Mouse (Mus musculus) hematopoietic stem cell, adult 5-6 weeks (primary cell): Measurements from ENCODE around the gene Gm49358. TPM values are rescaled to one million over a fixed set of nuclear protein-coding genes. Genes with fewer than 3 reads are reported as not detected.

Experiments
- total RNA-seq: library from RNA; stranded (forward); fragments of 172-1452, 232-1000 nt; gene quantifications from 2 replicates; pipeline ENCODE4 v1.2.3, GENCODE M21; 2017

The Gm49358 gene
- total RNA-seq, 1 experiment from 2014 or later, result not detected

Other genes with a start within 250 kb of the Gm49358 start
- gene Hsp90b1, start 58.5 kb upstream of the Gm49358 start, total RNA-seq, result 518 and 623 TPM in 2 replicates
- gene Ttc41, start 58.2 kb upstream of the Gm49358 start, total RNA-seq, result 1.7 and 3.0 TPM in 2 replicates
- 4.9 and 5.9 TPM in 2 replicates for gene Nt5dc3, start 15.0 kb downstream of the Gm49358 start, total RNA-seq
- gene Stab2, start 244.1 kb downstream of the Gm49358 start, total RNA-seq, result 0.06 and 6.3 TPM in 2 replicates